Mouse (Mus musculus): ENCODE measurements at regions not wholly inside any gene's neighbourhood (a gene's known extent, or its start where the extent isn't known, plus 50 kb on each side); places are given as distances from the start of the nearest gene placed in this dataset.

DNA sequence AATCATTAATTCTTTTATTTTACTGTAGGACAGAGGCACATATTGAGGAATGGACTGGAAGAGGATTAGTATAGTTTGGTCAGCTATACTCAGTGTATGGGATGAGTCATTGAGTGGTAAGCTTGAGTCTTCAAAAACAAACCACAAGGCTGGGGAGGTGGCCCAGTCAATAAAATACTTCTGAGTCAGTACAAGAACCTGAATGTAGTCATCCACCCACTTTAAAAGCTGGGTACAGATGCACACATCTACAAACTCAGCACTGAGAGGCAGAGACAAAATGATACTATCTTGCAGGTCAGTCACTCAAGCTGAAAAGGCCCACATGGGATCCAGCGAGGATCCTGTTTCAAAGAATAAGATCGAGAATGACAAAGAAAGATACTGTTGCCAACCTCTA, 206.3 kb upstream of the Kirrel3 start:
- no peak for TF ChIP-seq CTCF (IDR thresholded peaks at IDR 0.05)
- H3K4me2 ChIP-seq (ENCODE audit: low read depth, low read length, poor library complexity, severe bottlenecking) = no peak overlapping the region
- H3K9me3 ChIP-seq (ENCODE audit: low read length) = no peaks in the 10 kb centered on the region
- no peaks in the 10 kb centered on the region for H3K27me3 ChIP-seq (ENCODE audit: insufficient read depth, low read length)
- DNase-seq (ENCODE audit: low spot score) = no peak
- no peak overlapping the region for H3K27ac ChIP-seq (ENCODE audit: low read depth, low read length)
- H3K36me3 ChIP-seq (ENCODE audit: insufficient read depth, low read length) = no peaks in the 10 kb centered on the region
- no peak for ATAC-seq (ENCODE audit: low FRiP score)
- no peak overlapping the region for H3K4me3 ChIP-seq (ENCODE audit: low read depth, low read length)
- no peaks in the 10 kb centered on the region for H3K4me1 ChIP-seq (ENCODE audit: insufficient read depth, low read length)
- 92% methylated on average over 2 of the region's 2 CpGs for WGBS
- H3K9ac ChIP-seq (replicated peaks; ENCODE audit: low read length, poor library complexity, severe bottlenecking) = no peak overlapping the region

GRCm38 (mm10) chr9:34279906-34280305, 205.8 kb upstream of the Kirrel3 start:
- Histone ChIP-seq H3K4me2 (ENCODE audit: low read depth, low read length, poor library complexity, severe bottlenecking) (no peak overlapping the region), H3K9me3 (ENCODE audit: low read length) (no peaks in the 10 kb centered on the region), H3K27me3 (ENCODE audit: insufficient read depth, low read length) (no peaks in the 10 kb centered on the region), H3K4me3 (ENCODE audit: low read depth, low read length) (no peak overlapping the region), H3K27ac (ENCODE audit: low read depth, low read length) (no peak overlapping the region), H3K36me3 (ENCODE audit: insufficient read depth, low read length) (no peaks in the 10 kb centered on the region), H3K9ac (replicated peaks; ENCODE audit: low read length, poor library complexity, severe bottlenecking) (no peak overlapping the region), H3K4me1 (ENCODE audit: insufficient read depth, low read length) (no peaks in the 10 kb centered on the region)
- ATAC-seq (ENCODE audit: low FRiP score) = no peak
- no peak for DNase-seq (ENCODE audit: low spot score)
- no peak for TF ChIP-seq CTCF (IDR thresholded peaks at IDR 0.05)
- WGBS = 45% methylated on average over 2 of the region's 2 CpGs

DNA sequence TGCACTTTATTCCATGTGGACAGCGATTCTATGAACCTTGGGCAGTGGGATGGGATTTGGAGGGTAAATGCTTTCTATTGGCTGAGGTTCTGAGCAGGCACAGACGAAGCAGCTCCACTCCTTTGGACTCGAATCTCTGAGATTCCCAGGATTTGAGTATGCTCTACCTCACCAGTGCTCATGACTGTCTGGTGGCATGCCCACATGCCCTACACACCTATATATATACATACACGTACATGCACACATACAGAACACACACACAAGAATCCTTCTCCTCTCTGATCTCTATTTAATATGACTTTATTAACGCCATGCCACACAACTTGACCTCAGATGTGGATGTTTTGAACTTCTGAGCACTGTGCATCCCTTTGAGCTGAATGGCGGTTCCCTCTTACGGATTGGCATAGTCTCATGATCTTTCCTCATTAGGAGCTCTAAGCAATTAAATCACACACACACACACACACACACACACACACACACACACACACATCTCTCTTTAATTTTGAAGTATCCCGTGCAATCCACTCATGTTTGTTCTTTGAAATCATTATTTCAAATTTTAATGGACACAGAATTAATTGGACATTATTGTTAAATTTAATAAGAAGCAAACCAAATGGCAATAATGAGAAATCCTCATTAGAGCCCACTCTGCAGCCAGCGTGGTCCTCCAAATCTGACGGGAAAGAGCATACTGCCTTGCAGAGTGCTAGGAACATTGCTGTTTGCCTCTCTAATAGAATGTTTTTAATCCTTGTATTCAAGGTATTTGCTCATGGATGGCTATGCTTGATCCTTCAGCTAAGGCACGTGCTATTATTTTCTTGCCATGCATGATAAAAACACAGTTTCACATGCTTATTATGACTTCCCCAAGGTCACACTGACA, 205.1 kb upstream of the Kirrel3 start:
- no peak for DNase-seq (ENCODE audit: low spot score)
- no peak overlapping the region for H3K4me2 ChIP-seq (ENCODE audit: low read depth, low read length, poor library complexity, severe bottlenecking)
- H3K27ac ChIP-seq (ENCODE audit: low read depth, low read length) = no peak overlapping the region
- no peak overlapping the region for H3K4me3 ChIP-seq (ENCODE audit: low read depth, low read length)
- H3K27me3 ChIP-seq (ENCODE audit: insufficient read depth, low read length) = no peaks in the 10 kb centered on the region
- no peaks in the 10 kb centered on the region for H3K36me3 ChIP-seq (ENCODE audit: insufficient read depth, low read length)
- no peak for ATAC-seq (ENCODE audit: low FRiP score)
- WGBS = 73% methylated on average over 11 of the region's 11 CpGs
- no peaks in the 10 kb centered on the region for H3K4me1 ChIP-seq (ENCODE audit: insufficient read depth, low read length)
- no peak overlapping the region for H3K9ac ChIP-seq (replicated peaks; ENCODE audit: low read length, poor library complexity, severe bottlenecking)
- H3K9me3 ChIP-seq (ENCODE audit: low read length) = no peaks in the 10 kb centered on the region
- no peak for TF ChIP-seq CTCF (IDR thresholded peaks at IDR 0.05)

DNA sequence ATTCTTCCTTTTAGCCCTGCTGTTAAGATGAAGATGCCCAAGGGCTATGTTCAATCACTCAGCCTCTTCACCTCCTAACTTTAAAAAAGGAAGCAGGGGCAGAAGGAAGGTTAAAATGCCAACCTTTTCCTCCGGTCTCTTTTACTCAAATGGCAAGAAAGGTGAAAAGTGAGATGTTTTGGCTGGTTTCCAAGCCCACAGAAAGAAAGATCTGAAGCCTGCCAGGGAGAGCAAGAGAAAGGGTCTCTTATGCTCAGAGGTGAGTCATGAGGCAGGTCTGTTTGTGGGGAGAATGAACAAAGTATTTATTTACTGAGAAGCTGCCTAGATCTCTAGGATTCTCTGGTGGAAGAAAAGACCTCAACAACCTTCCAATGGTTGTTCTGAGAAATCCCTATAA, 162.1 kb upstream of the Kirrel3 start:
- Histone ChIP-seq H3K9me3 (ENCODE audit: low read length) (no peaks in the 10 kb centered on the region), H3K4me3 (ENCODE audit: low read depth, low read length) (no peak overlapping the region), H3K27ac (ENCODE audit: low read depth, low read length) (no peak overlapping the region), H3K36me3 (ENCODE audit: insufficient read depth, low read length) (no peaks in the 10 kb centered on the region), H3K9ac (replicated peaks; ENCODE audit: low read length, poor library complexity, severe bottlenecking) (no peak overlapping the region), H3K4me1 (ENCODE audit: insufficient read depth, low read length) (no peaks in the 10 kb centered on the region), H3K4me2 (ENCODE audit: low read depth, low read length, poor library complexity, severe bottlenecking) (no peak overlapping the region), H3K27me3 (ENCODE audit: insufficient read depth, low read length) (no peaks in the 10 kb centered on the region)
- no peak for DNase-seq (ENCODE audit: low spot score)
- no peak for ATAC-seq (ENCODE audit: low FRiP score)
- 50% methylated on average over 1 of the region's 1 CpGs for WGBS
- TF ChIP-seq CTCF (IDR thresholded peaks at IDR 0.05) = no peak

DNA sequence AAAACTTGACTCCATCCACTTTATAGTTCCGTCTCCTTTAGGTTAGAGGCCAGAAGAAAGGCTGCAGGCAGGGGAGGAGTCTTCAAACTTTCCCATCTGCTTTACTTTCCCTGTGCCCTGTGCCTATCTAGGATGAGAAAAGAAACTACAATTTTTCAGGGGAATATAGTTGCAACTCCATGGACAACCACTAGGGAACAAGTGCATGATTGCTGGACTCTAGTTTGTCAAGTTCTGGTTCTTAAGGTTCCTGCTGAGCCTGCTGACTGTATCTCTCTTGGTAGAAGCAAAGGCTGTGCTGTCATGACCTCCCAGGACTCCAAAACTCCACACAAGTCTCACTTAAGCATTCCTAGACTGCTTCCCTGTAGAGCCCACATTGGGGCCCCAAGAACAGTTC, 157.0 kb upstream of the Kirrel3 start:
- Histone ChIP-seq H3K9ac (replicated peaks; ENCODE audit: low read length, poor library complexity, severe bottlenecking) (no peak overlapping the region), H3K27ac (ENCODE audit: low read depth, low read length) (no peak overlapping the region), H3K36me3 (ENCODE audit: insufficient read depth, low read length) (no peaks in the 10 kb centered on the region), H3K4me1 (ENCODE audit: insufficient read depth, low read length) (no peaks in the 10 kb centered on the region), H3K27me3 (ENCODE audit: insufficient read depth, low read length) (no peaks in the 10 kb centered on the region), H3K4me3 (ENCODE audit: low read depth, low read length) (no peak overlapping the region), H3K4me2 (ENCODE audit: low read depth, low read length, poor library complexity, severe bottlenecking) (no peak overlapping the region), H3K9me3 (ENCODE audit: low read length) (no peaks in the 10 kb centered on the region)
- WGBS = 88% methylated on average over 1 of the region's 1 CpGs
- peak; percentile 36 for TF ChIP-seq CTCF (IDR thresholded peaks at IDR 0.05)
- no peak for DNase-seq (ENCODE audit: low spot score)
- ATAC-seq (ENCODE audit: low FRiP score) = no peak

GRCm38 (mm10) chr9:34334112-34334511, 151.6 kb upstream of the Kirrel3 start:
- no peak overlapping the region for H3K27ac ChIP-seq (ENCODE audit: low read depth, low read length)
- no peaks in the 10 kb centered on the region for H3K9me3 ChIP-seq (ENCODE audit: low read length)
- H3K36me3 ChIP-seq (ENCODE audit: insufficient read depth, low read length) = no peaks in the 10 kb centered on the region
- no peak overlapping the region for H3K4me2 ChIP-seq (ENCODE audit: low read depth, low read length, poor library complexity, severe bottlenecking)
- no peak for TF ChIP-seq CTCF (IDR thresholded peaks at IDR 0.05)
- ATAC-seq (ENCODE audit: low FRiP score) = no peak
- H3K4me3 ChIP-seq (ENCODE audit: low read depth, low read length) = no peak overlapping the region
- no peak for DNase-seq (ENCODE audit: low spot score)
- no peaks in the 10 kb centered on the region for H3K4me1 ChIP-seq (ENCODE audit: insufficient read depth, low read length)
- H3K9ac ChIP-seq (replicated peaks; ENCODE audit: low read length, poor library complexity, severe bottlenecking) = no peak overlapping the region
- no peaks in the 10 kb centered on the region for H3K27me3 ChIP-seq (ENCODE audit: insufficient read depth, low read length)
